Mouse (Mus musculus) spleen, adult 2 months (tissue): ENCODE data around the gene Fam193b. TPM values are rescaled to one million over a fixed set of nuclear protein-coding genes. Genes with fewer than 3 reads are reported as not detected.
"Not testable (repeated sequence)": the region's sequence is repeated elsewhere in the genome, so short reads cannot be mapped to it uniquely, and the experiment has no call there.

ENCODE experiments used
- DNase-seq, 2 experiments: peaks; one replicate each; pipeline versions ENCODE4 v3.0.0 to v3.0.0-alpha.2; 2012 to 2021; ENCODE audit warnings: low spot score in 2 of 2, low read depth in 1 of 2
- H3K27ac ChIP-seq: fragments of 200-500 bp; 2 replicates; pipeline ENCODE4 v1.5.1; 2012; ENCODE audit warnings: low read length, inconsistent platforms; ENCODE audit not compliant: insufficient read depth
- H3K27me3 ChIP-seq: fragments of 200-500 bp; 2 replicates; pipeline ENCODE4 v1.6.1; 2012; ENCODE audit warnings: mild to moderate bottlenecking, moderate library complexity, low read length, inconsistent platforms; ENCODE audit not compliant: control insufficient read depth, insufficient read depth
- H3K36me3 ChIP-seq: fragments of 200-500 bp; 2 replicates; pipeline ENCODE4 v1.6.1; 2012; ENCODE audit warnings: mild to moderate bottlenecking, low read length, inconsistent platforms; ENCODE audit not compliant: control insufficient read depth, insufficient read depth
- H3K4me1 ChIP-seq: fragments of 200-500 bp; 2 replicates; pipeline ENCODE4 v1.6.1; 2011; ENCODE audit warnings: inconsistent platforms; ENCODE audit not compliant: control insufficient read depth, insufficient read depth, insufficient read length
- H3K4me3 ChIP-seq: fragments of 200-500 bp; 2 replicates; pipeline ENCODE4 v1.5.1; 2011; ENCODE audit warnings: mild to moderate bottlenecking, inconsistent platforms; ENCODE audit not compliant: insufficient read depth, insufficient read length; ENCODE audit errors: extremely low read depth
- CTCF ChIP-seq: fragments of 200-500 bp; IDR thresholded peaks from 2 replicates; pipeline ENCODE4 v1.5.1; 2011; ENCODE audit warnings: mild to moderate bottlenecking, inconsistent platforms; ENCODE audit not compliant: insufficient read depth, insufficient read length, insufficient replicate concordance; ENCODE audit errors: extremely low read depth
- POLR2A ChIP-seq: fragments of 200-500 bp; IDR thresholded peaks from 2 replicates; pipeline ENCODE4 v1.6.1; 2011; ENCODE audit warnings: low read depth, low read length, inconsistent platforms
- WGBS: fragments of 180-500 bp; shearing (Covaris S2); methylation state at CpG from one replicate; pipeline ENCODE4 v1.1.7; 2018; 5-methylcytosine and 5-hydroxymethylcytosine counted together
- polyA plus RNA-seq: library from polyadenylated mRNA; depleted of rRNA; stranded (reverse); fragments of >200 nt; gene quantifications from 2 replicates; pipeline ENCODE4 v1.2.3, GENCODE M21; 2012

Gene Fam193b
- polyA plus RNA-seq, 1 experiment, result 122 TPM

- TF ChIP-seq POLR2A (peak; percentile 95), CTCF (no peak)
- Histone ChIP-seq H3K4me1 (no peaks in the 10 kb centered on the region; the same call in 1 of the 2 replicates), H3K4me3 (peak overlapping the region; percentile 86), H3K36me3 (peaks cover 24% of the 10 kb centered on the region), H3K27me3 (no peaks in the 10 kb centered on the region), H3K27ac (peak overlapping the region; percentile 55)
- 6% methylated on average over 29 of the region's 29 CpGs for WGBS
- peak; percentile 88 to 96 for DNase-seq
Observed at GRCm38 (mm10) chr13:55592512-55593253, 21.8 kb upstream of the Fam193b start.

- no peak for DNase-seq
- H3K4me1 ChIP-seq, result no peaks in the 10 kb centered on the region; the same call in 1 of the 2 replicates
- TF ChIP-seq CTCF, result no peak
- H3K27me3 ChIP-seq, result no peaks in the 10 kb centered on the region
- WGBS, result 85% methylated on average over 4 of the region's 4 CpGs
- H3K36me3 ChIP-seq, result peaks cover 21% of the 10 kb centered on the region
- H3K4me3 ChIP-seq, result no peak overlapping the region
- H3K27ac ChIP-seq, result no peak overlapping the region
Observed at GRCm38 (mm10) chr13:55591961-55592490, 21.1 kb upstream of the Fam193b start.

GRCm38 (mm10) chr13:55578086-55578485, 7.2 kb upstream of the Fam193b start:
- no peak for DNase-seq
- Histone ChIP-seq H3K27me3 (no peaks in the 10 kb centered on the region), H3K4me3 (no peak overlapping the region), H3K4me1 (no peaks in the 10 kb centered on the region), H3K36me3 (no peaks in the 10 kb centered on the region), H3K27ac (no peak overlapping the region)
- 80% methylated on average over 4 of the region's 4 CpGs for WGBS
- no peak for TF ChIP-seq POLR2A
- no peak for TF ChIP-seq CTCF

- not testable (repeated sequence) for DNase-seq, H3K27me3 ChIP-seq, H3K27ac ChIP-seq, H3K36me3 ChIP-seq, H3K4me3 ChIP-seq, H3K4me1 ChIP-seq
- WGBS, result 77% methylated on average over 7 of the region's 7 CpGs
Observed at GRCm38 (mm10) chr13:55576872-55577271, 6.0 kb upstream of the Fam193b start.

DNA sequence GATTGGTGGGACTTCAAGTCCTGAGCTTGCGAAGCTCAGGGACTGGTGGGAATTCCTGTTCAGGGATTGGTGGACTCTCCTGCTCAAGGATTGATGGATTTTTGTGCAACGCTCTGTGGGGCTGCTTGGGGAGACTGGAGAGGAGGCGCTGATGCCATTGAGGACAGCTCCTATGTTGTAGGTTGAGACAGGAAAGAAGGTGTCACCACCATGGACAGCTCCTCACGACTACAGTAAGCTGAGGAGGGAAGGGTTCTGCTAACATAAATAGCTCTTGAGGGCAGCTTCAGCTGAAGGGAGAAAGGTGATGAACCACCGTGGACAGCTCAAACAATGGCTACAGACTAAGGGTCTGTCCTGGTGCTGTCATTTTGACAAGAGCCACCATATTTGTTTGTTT, 5.0 kb upstream of the Fam193b start:
- Histone ChIP-seq H3K27ac (no peak overlapping the region), H3K36me3 (no peaks in the 10 kb centered on the region), H3K4me3 (no peak overlapping the region), H3K4me1 (no peaks in the 10 kb centered on the region; the same call in 1 of the 2 replicates), H3K27me3 (no peaks in the 10 kb centered on the region)
- TF ChIP-seq CTCF (no peak), POLR2A (no peak)
- WGBS, result 76% methylated on average over 5 of the region's 5 CpGs
- no peak for DNase-seq

DNA sequence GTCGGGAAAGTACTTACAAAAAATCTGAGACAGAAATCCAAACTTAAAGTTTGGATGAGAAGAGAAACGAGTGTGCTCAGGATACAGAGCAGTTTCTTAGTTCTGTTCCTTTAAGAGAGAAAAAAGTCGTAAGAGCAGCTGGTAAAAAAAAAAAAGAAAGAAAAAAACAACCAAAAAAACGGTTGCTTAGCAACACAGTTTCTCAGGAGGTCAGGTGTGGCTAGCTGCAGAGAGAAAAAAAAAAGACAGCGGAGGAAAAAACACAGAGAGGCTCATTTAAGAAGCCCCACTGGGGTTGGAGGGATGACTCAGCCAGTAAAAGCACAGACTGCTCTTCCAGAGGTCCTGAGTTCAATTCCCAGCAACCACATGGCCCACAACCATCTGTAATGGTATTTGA, 3.4 kb upstream of the Fam193b start:
- no peaks in the 10 kb centered on the region for H3K36me3 ChIP-seq
- TF ChIP-seq POLR2A (no peak), CTCF (no peak)
- H3K27me3 ChIP-seq, result no peaks in the 10 kb centered on the region
- 70% methylated on average over 5 of the region's 5 CpGs for WGBS
- H3K4me1 ChIP-seq, result peaks cover 7% of the 10 kb centered on the region; the same call in 1 of the 2 replicates
- H3K4me3 ChIP-seq, result no peak overlapping the region
- DNase-seq, result no peak
- H3K27ac ChIP-seq, result no peak overlapping the region

DNA sequence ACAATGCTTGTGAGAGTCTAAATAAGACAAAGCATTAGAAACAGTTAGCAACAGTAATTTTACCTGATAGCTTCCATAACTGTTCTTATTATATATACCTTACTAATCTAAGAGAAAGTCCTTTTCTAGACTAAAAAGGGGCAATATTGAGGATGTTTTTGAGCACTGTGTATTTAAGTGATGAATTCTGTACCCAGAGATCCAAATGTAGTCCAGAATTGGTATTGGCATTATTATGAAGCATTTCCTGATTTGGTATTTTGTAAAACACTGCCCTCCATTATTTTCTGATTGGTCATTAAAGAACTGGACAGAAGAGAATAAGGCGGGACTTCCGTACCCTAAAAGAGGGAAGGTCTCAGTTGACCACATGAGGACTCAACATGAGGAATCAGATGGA, 2.5 kb upstream of the Fam193b start, which contains the start of gene Tmed9:
TSS of gene Tmed9 (plus strand) at position 301 of the 400 bp plus-strand sequence.
- TF ChIP-seq POLR2A (no peak), CTCF (no peak)
- Histone ChIP-seq H3K4me1 (peaks cover 8% of the 10 kb centered on the region; the same call in 1 of the 2 replicates), H3K27me3 (no peaks in the 10 kb centered on the region), H3K36me3 (no peaks in the 10 kb centered on the region), H3K4me3 (no peak within 1 kb of the TSS), H3K27ac (no peak within 1 kb of the TSS)
- WGBS, result 93% methylated on average over 2 of the region's 2 CpGs
- DNase-seq, result no peak
